Mouse (Mus musculus): ENCODE data around the gene Gpr153. TPM values are rescaled to one million over a fixed set of nuclear protein-coding genes. Genes with fewer than 3 reads are reported as not detected.

Gpr153 gene
- total and polyA plus RNA-seq, 3 experiments: 0.08 TPM; not detected in 2

DNA sequence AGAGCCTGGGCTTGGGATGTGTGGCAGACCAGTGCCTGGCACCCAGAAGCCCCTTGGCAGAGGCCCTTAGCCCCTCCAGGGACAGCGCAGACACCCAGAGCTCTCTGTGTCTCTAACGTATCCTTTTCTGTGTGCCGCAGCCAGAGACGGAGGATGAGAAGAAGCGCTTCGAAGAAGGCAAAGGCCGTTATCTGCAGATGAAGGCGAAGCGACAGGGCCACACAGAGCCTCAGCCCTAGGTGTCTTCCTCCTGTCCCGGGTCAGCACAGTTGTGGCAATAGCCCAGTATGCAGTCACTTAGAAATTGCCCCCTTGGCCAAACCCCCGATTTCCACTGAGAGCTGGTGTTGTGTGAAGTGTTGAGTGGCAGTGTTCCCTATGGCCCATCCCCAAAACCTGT is 2.7 kb upstream of the Gpr153 start:
- Histone ChIP-seq H3K36me3 (ENCODE audit: control insufficient read depth in 1 of 2, insufficient read depth in 2 of 2, low read length in 2 of 2) (no peaks in the 10 kb centered on the region), H3K79me2 (ENCODE audit: control insufficient read depth, insufficient read depth, low read length, poor library complexity) (no peaks in the 10 kb centered on the region), H3K4me3 (ENCODE audit: control insufficient read depth in 1 of 2, insufficient read depth in 1 of 2, low read depth in 2 of 2, low read length in 2 of 2) (no peak overlapping the region), H3K27ac (ENCODE audit: control insufficient read depth, low read depth, low read length) (no peak overlapping the region), H3K9ac (ENCODE audit: control insufficient read depth, low read depth, low read length, poor library complexity, severe bottlenecking) (no peak overlapping the region), H3K27me3 (ENCODE audit: control insufficient read depth in 1 of 2, insufficient read depth in 2 of 2, low read length in 2 of 2) (no peaks in the 10 kb centered on the region), H3K4me1 (ENCODE audit: control insufficient read depth in 1 of 2, insufficient read depth in 2 of 2, low read length in 2 of 2) (no peaks in the 10 kb centered on the region), H3K9me3 (replicated peaks; ENCODE audit: insufficient read depth, low read length) (no peaks in the 10 kb centered on the region)
- TF ChIP-seq POLR2A (IDR thresholded peaks at IDR 0.05; ENCODE audit: control insufficient read depth in 1 of 2, insufficient read depth in 1 of 2, low read depth in 1 of 2, low read length in 2 of 2, poor library complexity in 1 of 2) (no peak), MYC (IDR thresholded peaks at IDR 0.05; ENCODE audit: low read depth, low read length) (no peak), SMC3 (IDR thresholded peaks at IDR 0.05; ENCODE audit: low read depth, low read length) (no peak), GABPA (IDR thresholded peaks at IDR 0.05; ENCODE audit: low read depth, low read length) (no peak), RAD21 (IDR thresholded peaks at IDR 0.05; ENCODE audit: low read depth, low read length) (no peak), ZKSCAN1 (IDR thresholded peaks at IDR 0.05; ENCODE audit: low read depth, low read length) (no peak), NELFE (IDR thresholded peaks at IDR 0.05; ENCODE audit: low read depth, low read length) (no peak), TCF12 (IDR thresholded peaks at IDR 0.05; ENCODE audit: low read depth, low read length) (no peak), POLR2AphosphoS2 (IDR thresholded peaks at IDR 0.05; ENCODE audit: low read length) (no peak), USF2 (IDR thresholded peaks at IDR 0.05; ENCODE audit: borderline replicate concordance in 1 of 2, insufficient read depth in 1 of 2, low read depth in 1 of 2, low read length in 2 of 2) (no peak), CHD2 (IDR thresholded peaks at IDR 0.05; ENCODE audit: low read length) (no peak), CTCF (IDR thresholded peaks at IDR 0.05 in 2 of 3, conservative IDR thresholded peaks at IDR 0.05 in 1 of 3; ENCODE audit: control insufficient read depth in 1 of 3, insufficient read depth in 1 of 3, low read depth in 2 of 3, low read length in 3 of 3, poor library complexity in 1 of 3, severe bottlenecking in 1 of 3) (no peak), BHLHE40 (IDR thresholded peaks at IDR 0.05; ENCODE audit: borderline replicate concordance, low read depth, low read length) (no peak), ZMIZ1 (IDR thresholded peaks at IDR 0.05; ENCODE audit: low read depth, low read length) (no peak), ELF1 (IDR thresholded peaks at IDR 0.05; ENCODE audit: low read depth, low read length) (no peak), MAX (IDR thresholded peaks at IDR 0.05; ENCODE audit: low read length) (no peak), MAZ (IDR thresholded peaks at IDR 0.05; ENCODE audit: low read depth, low read length) (no peak), USF1 (IDR thresholded peaks at IDR 0.05; ENCODE audit: low read depth, low read length) (no peak), NRF1 (IDR thresholded peaks at IDR 0.05; ENCODE audit: insufficient read depth, low read depth, low read length, poor library complexity, severe bottlenecking) (no peak)
- DNase-seq (ENCODE audit: low read depth, low spot score): no peak

DNA sequence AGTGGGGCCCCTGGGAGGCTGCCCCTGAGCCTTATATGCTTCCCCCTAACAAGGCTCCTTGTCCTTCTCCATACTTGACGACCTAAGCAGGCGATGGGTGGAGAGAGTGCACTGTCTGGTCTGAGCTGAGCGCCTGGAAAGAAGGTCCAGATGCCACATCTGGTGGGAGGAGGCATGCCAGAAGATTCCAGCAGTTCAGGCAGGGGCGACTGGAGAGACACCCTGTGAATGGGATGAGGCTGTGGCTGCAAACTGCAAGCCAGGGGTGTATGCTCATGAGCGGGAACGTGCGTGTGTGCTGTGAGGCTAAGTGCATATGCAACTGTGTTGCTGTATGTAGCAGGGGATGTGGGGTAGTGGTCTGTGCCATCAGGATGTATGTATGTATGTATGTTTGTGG is 2.0 kb upstream of the Gpr153 start:
- H3K9me3 ChIP-seq (replicated peaks; ENCODE audit: insufficient read depth, low read length): no peaks in the 10 kb centered on the region
- TF ChIP-seq ZMIZ1 (IDR thresholded peaks at IDR 0.05; ENCODE audit: low read depth, low read length) (no peak), ZNF384 (IDR thresholded peaks at IDR 0.05; ENCODE audit: low read depth, low read length) (no peak), RAD21 (IDR thresholded peaks at IDR 0.05; ENCODE audit: low read depth, low read length) (no peak), POLR2A (IDR thresholded peaks at IDR 0.05; ENCODE audit: control insufficient read depth in 1 of 2, insufficient read depth in 1 of 2, low read depth in 1 of 2, low read length in 2 of 2, poor library complexity in 1 of 2) (no peak), ELF1 (IDR thresholded peaks at IDR 0.05; ENCODE audit: low read depth, low read length) (no peak), UBTF (IDR thresholded peaks at IDR 0.05; ENCODE audit: borderline replicate concordance, insufficient read depth, low read depth, low read length) (no peak), CHD1 (IDR thresholded peaks at IDR 0.05; ENCODE audit: low read depth, low read length) (no peak), JUND (IDR thresholded peaks at IDR 0.05; ENCODE audit: low read depth, low read length) (no peak)
- no peaks in the 10 kb centered on the region for H3K27me3 ChIP-seq (ENCODE audit: control insufficient read depth in 1 of 2, insufficient read depth in 2 of 2, low read length in 2 of 2)
- H3K79me2 ChIP-seq (ENCODE audit: control insufficient read depth, insufficient read depth, low read length, poor library complexity): no peaks in the 10 kb centered on the region
- H3K27ac ChIP-seq (ENCODE audit: control insufficient read depth, low read depth, low read length): no peak overlapping the region
- no peak overlapping the region for H3K9ac ChIP-seq (ENCODE audit: control insufficient read depth, low read depth, low read length, poor library complexity, severe bottlenecking)
- no peaks in the 10 kb centered on the region for H3K36me3 ChIP-seq (ENCODE audit: control insufficient read depth in 1 of 2, insufficient read depth in 2 of 2, low read length in 2 of 2)
- H3K4me3 ChIP-seq (ENCODE audit: control insufficient read depth in 1 of 2, insufficient read depth in 1 of 2, low read depth in 2 of 2, low read length in 2 of 2): no peak overlapping the region
- H3K4me1 ChIP-seq (ENCODE audit: control insufficient read depth in 1 of 2, insufficient read depth in 2 of 2, low read length in 2 of 2): no peaks in the 10 kb centered on the region
- no peak for DNase-seq (ENCODE audit: low read depth, low spot score)

Measured in MEL (cell line).